Mouse (Mus musculus) cortical plate, adult 2 months (tissue): ENCODE data around the gene Ufm1.

Experiments
- CTCF ChIP-seq: fragments of 200-500 bp; IDR thresholded peaks from 2 replicates; pipeline ENCODE4 v1.5.1; 2011; ENCODE audit warnings: mild to moderate bottlenecking, control low read depth, low read length; ENCODE audit not compliant: insufficient read depth; ENCODE audit errors: extremely low read depth
- POLR2A ChIP-seq: fragments of 200-500 bp; IDR thresholded peaks from 2 replicates; pipeline ENCODE4 v1.6.1; 2011; ENCODE audit warnings: mild to moderate bottlenecking, low read length, control low read depth; ENCODE audit not compliant: insufficient read depth; ENCODE audit errors: extremely low read depth

GRCm38 (mm10) chr3:53869263-53869662 is 5.6 kb upstream of the Ufm1 start:
- TF ChIP-seq CTCF (no peak), POLR2A (no peak)
